Mouse (Mus musculus): ENCODE data around the gene Rpl36a.

- no peak for TF ChIP-seq POLR2A (IDR thresholded peaks at IDR 0.05; ENCODE audit: borderline replicate concordance, extremely low read depth, low read depth, low read length)
- no peak for TF ChIP-seq CTCF (IDR thresholded peaks at IDR 0.05; ENCODE audit: insufficient read depth, low read length)
These were observed 34.2 kb downstream of the Rpl36a start for GRCm38 (mm10) chrX:134619695-134620094.

Measured in lung, adult 2 months (tissue).